Mouse (Mus musculus): ENCODE data around the gene B130006D01Rik.

DNA sequence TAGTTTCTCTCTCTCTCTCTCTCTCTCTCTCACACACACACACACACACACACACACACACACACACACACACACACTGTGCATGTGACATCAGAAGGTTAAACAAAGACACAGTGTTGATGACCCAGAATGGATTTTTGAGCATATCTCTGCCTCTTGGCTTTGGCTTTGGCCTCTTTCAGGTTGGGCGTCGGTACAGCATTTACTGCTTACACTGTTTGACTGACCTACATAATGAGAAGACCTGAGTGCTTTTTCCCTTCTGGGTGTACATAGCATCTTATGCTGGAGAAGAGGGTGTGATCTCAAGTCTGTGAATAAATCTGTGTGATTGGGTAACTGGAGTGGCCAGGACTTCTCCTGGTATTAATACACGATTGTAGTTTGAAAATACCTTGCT is 4.0 kb upstream of the B130006D01Rik start:
- TF ChIP-seq CTCF (IDR thresholded peaks at IDR 0.05; ENCODE audit: borderline replicate concordance, control insufficient read depth, extremely low read depth, insufficient read depth, low read length, poor library complexity) (no peak), POLR2A (IDR thresholded peaks at IDR 0.05; ENCODE audit: control insufficient read depth, extremely low read depth, insufficient read depth, low read length, poor library complexity) (no peak)
